Comparison of ENCODE assay signal across 21 mouse cellular contexts in genomic region chr17:49531661-49532060, GRCm38 (mm10). TPM values are rescaled to one million over a fixed set of nuclear protein-coding genes. Genes with fewer than 3 reads are reported as not detected.
DNase-seq lines count a peak whose midpoint lies in the region; ATAC-seq and TF ChIP-seq lines count a peak whose summit lies in the region.
"Had no signal": no experiment of that assay in that cellular context is flagged by ENCODE, and none has a peak within 500 bp of the region (broad histone marks: within the 10 kb centered on the region; RNA-seq: fewer than 3 reads in every experiment).

No protein-coding gene starts in this region.

- H3K9me3 ChIP-seq in midbrain, embryonic 11.5 days (ENCODE audit: control insufficient read depth, low read length) = no peaks in the 10 kb centered on the region
- H3K9me3 ChIP-seq: heart, embryonic 10.5 days; limb, embryonic 15.5 days had no signal

- no peaks in the 10 kb centered on the region for H3K27me3 ChIP-seq in testis, adult 2 months (ENCODE audit: control insufficient read depth, insufficient read depth, low read length)
- H3K27me3 ChIP-seq in midbrain, embryonic 11.5 days (ENCODE audit: control insufficient read depth, insufficient read depth, low read length) = no peaks in the 10 kb centered on the region
- H3K27me3 ChIP-seq: limb, embryonic 15.5 days; Patski had no signal

- WGBS in midbrain, embryonic 11.5 days = 90% methylated on average over 5 of the region's 5 CpGs

- peak; percentile 27 to 32 for DNase-seq in cerebellum, postnatal 10 days
- no peak for DNase-seq in cerebellum, adult 18-20 months
- DNase-seq in layer of hippocampus, adult 11-12 months (ENCODE audit: low spot score) = peak; percentile 20
- DNase-seq in layer of hippocampus, adult 9-10 months (ENCODE audit: low spot score) = no peak
- no peak for DNase-seq in testis, postnatal 10 days (ENCODE audit: low spot score)
- DNase-seq in midbrain, embryonic 11.5 days (ENCODE audit: low spot score, missing footprints) = no peak
- DNase-seq: adrenal gland, postnatal 14 days; cerebellum, adult 11-12 months; gastrocnemius, postnatal 14 days; kidney, adult 8-10 months; kidney, postnatal 25 days; liver, postnatal 0 days; right cerebral cortex, postnatal 4 days had no signal

- H3K4me1 ChIP-seq in testis, adult 2 months (ENCODE audit: control insufficient read depth, insufficient read depth, low read length) = no peaks in the 10 kb centered on the region; the same call in 1 of the 2 replicates
- H3K4me1 ChIP-seq in midbrain, embryonic 11.5 days (ENCODE audit: control insufficient read depth, insufficient read depth, low read length) = no peaks in the 10 kb centered on the region
- H3K4me1 ChIP-seq: embryonic facial prominence, embryonic 10.5 days; limb, embryonic 15.5 days had no signal

- H3K4me2 ChIP-seq in midbrain, embryonic 11.5 days = no peak overlapping the region
- H3K4me2 ChIP-seq: hindbrain, embryonic 14.5 days; limb, embryonic 15.5 days had no signal

- no peaks in the 10 kb centered on the region for H3K36me3 ChIP-seq in testis, adult 2 months (ENCODE audit: control insufficient read depth, insufficient read depth, low read length)
- H3K36me3 ChIP-seq in midbrain, embryonic 11.5 days (ENCODE audit: control insufficient read depth, insufficient read depth, low read length) = no peaks in the 10 kb centered on the region
- H3K36me3 ChIP-seq: limb, embryonic 15.5 days had no signal

- TF ChIP-seq CTCF in testis, adult 2 months (IDR thresholded peaks at IDR 0.05; ENCODE audit: control insufficient read depth, insufficient read depth, insufficient replicate concordance, low read depth, low read length) = no peak

- ATAC-seq in midbrain, embryonic 11.5 days (ENCODE audit: low FRiP score) = no peak
- ATAC-seq: activated CD4-positive, CD25-positive, alpha-beta regulatory T cell, adult 4 months; CD4-positive, CD25-positive, alpha-beta regulatory T cell, adult 4 months; liver, postnatal 0 days; Patski had no signal

- TF ChIP-seq POLR2A in testis, adult 2 months (IDR thresholded peaks at IDR 0.05; ENCODE audit: control insufficient read depth, low read depth, low read length) = no peak

- no peak overlapping the region for H3K4me3 ChIP-seq in testis, adult 2 months (ENCODE audit: control insufficient read depth, low read depth, low read length)
- H3K4me3 ChIP-seq in midbrain, embryonic 11.5 days (ENCODE audit: low read depth, low read length) = no peak overlapping the region
- H3K4me3 ChIP-seq: embryonic facial prominence, embryonic 10.5 days; heart, embryonic 10.5 days; limb, embryonic 15.5 days had no signal

- peak overlapping the region; percentile 18; the same call in 1 of the 2 replicates for H3K27ac ChIP-seq in testis, adult 2 months (ENCODE audit: control insufficient read depth, insufficient read depth, low read depth, low read length)
- H3K27ac ChIP-seq in midbrain, embryonic 11.5 days (ENCODE audit: low read depth, low read length) = no peak overlapping the region
- H3K27ac ChIP-seq: embryonic facial prominence, embryonic 10.5 days; heart, embryonic 10.5 days; hindbrain, embryonic 14.5 days; limb, embryonic 15.5 days had no signal

- no peak overlapping the region for H3K9ac ChIP-seq in midbrain, embryonic 11.5 days (ENCODE audit: low read length)
- H3K9ac ChIP-seq: hindbrain, embryonic 14.5 days; limb, embryonic 15.5 days; liver, postnatal 0 days had no signal

RNA-seq across cellular contexts. Expression of gene Daam2, which starts 32.5 kb away (rescaled TPM):
- 27.7 and 33.5 TPM in 2 replicates for polyA plus RNA-seq in testis, adult 2 months (2012; rRNA removed)
- polyA plus RNA-seq in midbrain, embryonic 11.5 days (2014; fragmentation: Nextera tagmentation; extraction: Ambion mirVana) = 0.82 and 1.1 TPM in 2 replicates

Comparison
In these comparisons a context has a peak if more than half of its experiments do, and no peak if none do; other contexts are left out.
1. DNase-seq: peak in cerebellum, postnatal 10 days (2 of 2) and layer of hippocampus, adult 11-12 months (single experiment); none in cerebellum, adult 18-20 months (0 of 2), layer of hippocampus, adult 9-10 months (single experiment), testis, postnatal 10 days (single experiment) and midbrain, embryonic 11.5 days (single experiment).
2. RNA of gene Daam2, which starts 32.5 kb away (polyA plus RNA-seq): 27.7 to 33.5 TPM in testis, adult 2 months; 0.82 to 1.1 TPM in midbrain, embryonic 11.5 days; every median in the first group is over 10 times any median in the second.